5 mouse cellular contexts compared by ENCODE assay signal in genomic region chr12:8188796-8189535, GRCm38 (mm10). TPM values are rescaled to one million over a fixed set of nuclear protein-coding genes. Genes with fewer than 3 reads are reported as not detected.
A peak's percentile ranks its signal among the peaks of the same experiment; 100 is the strongest.
DNase-seq lines count a peak whose midpoint lies in the region; TF ChIP-seq lines count a peak whose summit lies in the region.
"Not testable (repeated sequence)": the region's sequence is repeated elsewhere in the genome, so short reads cannot be mapped to it uniquely, and the experiment has no call there.
"Had no signal": no experiment of that assay in that cellular context is flagged by ENCODE, and none has a peak within 500 bp of the region (broad histone marks: within the 10 kb centered on the region; RNA-seq: fewer than 3 reads in every experiment).

No protein-coding gene starts in this region.

- peak overlapping the region; percentile 49 for H3K27ac ChIP-seq in MEL (ENCODE audit: control insufficient read depth, low read depth, low read length)

- TF ChIP-seq CTCF in MEL (IDR thresholded peaks at IDR 0.05 in 2 of 3, conservative IDR thresholded peaks at IDR 0.05 in 1 of 3; ENCODE audit: control insufficient read depth in 1 of 3, insufficient read depth in 1 of 3, low read depth in 2 of 3, low read length in 3 of 3, poor library complexity in 1 of 3, severe bottlenecking in 1 of 3) = not testable (repeated sequence)

- H3K36me3 ChIP-seq in MEL (ENCODE audit: control insufficient read depth in 1 of 2, insufficient read depth in 2 of 2, low read length in 2 of 2) = peaks cover 0 to 24% of the 10 kb centered on the region in 2 experiments; a peak in 2 of 4 replicates

- peaks cover 19 to 20% of the 10 kb centered on the region in 2 experiments for H3K4me1 ChIP-seq in MEL (ENCODE audit: control insufficient read depth in 1 of 2, insufficient read depth in 2 of 2, low read length in 2 of 2)

- not testable (repeated sequence) for H3K27me3 ChIP-seq in MEL (ENCODE audit: control insufficient read depth in 1 of 2, insufficient read depth in 2 of 2, low read length in 2 of 2)

- H3K9ac ChIP-seq in MEL (ENCODE audit: control insufficient read depth, low read depth, low read length, poor library complexity, severe bottlenecking) = not testable (repeated sequence)

- TF ChIP-seq EP300 in MEL (IDR thresholded peaks at IDR 0.05; ENCODE audit: low read depth in 1 of 2, low read length in 2 of 2) = not testable (repeated sequence)

- not testable (repeated sequence) for TF ChIP-seq POLR2A in MEL (IDR thresholded peaks at IDR 0.05; ENCODE audit: control insufficient read depth in 1 of 2, insufficient read depth in 1 of 2, low read depth in 1 of 2, low read length in 2 of 2, poor library complexity in 1 of 2)

- H3K4me3 ChIP-seq in MEL (ENCODE audit: control insufficient read depth in 1 of 2, insufficient read depth in 1 of 2, low read depth in 2 of 2, low read length in 2 of 2) = not testable (repeated sequence)

- H3K79me2 ChIP-seq in MEL (ENCODE audit: control insufficient read depth, insufficient read depth, low read length, poor library complexity) = not testable (repeated sequence)

- DNase-seq in ES-CJ7 (ENCODE audit: low read depth, low spot score) = peak; percentile 37
- peak; percentile 20 for DNase-seq in MEL (ENCODE audit: low read depth, low spot score)
- DNase-seq in R1 (ENCODE audit: low read depth, low spot score) = peak; percentile 64
- DNase-seq in ZHBTc4 (ENCODE audit: low read depth, low spot score) = peak; percentile 62

- not testable (repeated sequence) for H3K9me3 ChIP-seq in MEL (replicated peaks; ENCODE audit: insufficient read depth, low read length)

- TF ChIP-seq RAD21 in MEL (IDR thresholded peaks at IDR 0.05; ENCODE audit: low read depth, low read length) = not testable (repeated sequence)

RNA-seq across cellular contexts. Expression of gene Ldah, which starts 18.9 kb away (rescaled TPM):
- 27.2 and 28.6 TPM in 2 replicates for total RNA-seq in MEL (2012; rRNA removed)
- 100 to 1,000 TPM in 1 of 2 experiments, 10 to 100 TPM in 1; 44.2 to 132 TPM for polyA plus RNA-seq in MEL (2012; ENCODE audit: insufficient read depth in 1 of 2, insufficient read length in 2 of 2, low read depth in 1 of 2, low replicate concordance in 2 of 2, missing spikeins in 1 of 2)
- polyA plus RNA-seq: G1E had no signal
